Mouse (Mus musculus) limb, embryonic 11.5 days (tissue): ENCODE data around the gene Gata5. TPM values are rescaled to one million over a fixed set of nuclear protein-coding genes. Genes with fewer than 3 reads are reported as not detected.

ENCODE experiments used
- ATAC-seq: fragments of 200-750 bp; cut with Nextera tagmentation; 2 replicates; pipeline ENCODE4 v1.8.0; 2017; ENCODE audit warnings: low read depth; ENCODE audit not compliant: insufficient number of reproducible peaks, low FRiP score, low TSS enrichment
- DNase-seq: peaks from one replicate; pipeline ENCODE4 v3.0.0-alpha.2; 2015; ENCODE audit warnings: low spot score
- H3K27ac ChIP-seq: fragments of 300-500 bp; sonication (generic); replicated peaks from 2 replicates; pipeline ENCODE4 v1.5.1; 2014; ENCODE audit warnings: low read depth, mild to moderate bottlenecking, low read length
- H3K27me3 ChIP-seq: fragments of 300-500 bp; sonication (generic); 2 replicates; pipeline ENCODE4 v1.6.1; 2014; ENCODE audit warnings: mild to moderate bottlenecking, low read length, mixed read lengths; ENCODE audit not compliant: control insufficient read depth, insufficient read depth
- H3K36me3 ChIP-seq: fragments of 300-500 bp; sonication (generic); 2 replicates; pipeline ENCODE4 v1.6.1; 2014; ENCODE audit warnings: mild to moderate bottlenecking, low read length, moderate library complexity, mixed read lengths; ENCODE audit not compliant: control insufficient read depth, insufficient read depth
- H3K4me1 ChIP-seq: fragments of 300-500 bp; sonication (generic); 2 replicates; pipeline ENCODE4 v1.6.1; 2014; ENCODE audit warnings: low read length, mixed read lengths; ENCODE audit not compliant: control insufficient read depth, insufficient read depth
- H3K4me2 ChIP-seq: fragments of 300-500 bp; sonication (generic); 2 replicates; pipeline ENCODE4 v1.6.1; 2014; ENCODE audit warnings: low read depth, mild to moderate bottlenecking, moderate library complexity; ENCODE audit not compliant: severe bottlenecking
- H3K4me3 ChIP-seq: fragments of 300-500 bp; sonication (generic); 2 replicates; pipeline ENCODE4 v1.5.1; 2014; ENCODE audit warnings: low read depth, low read length
- H3K9ac ChIP-seq: fragments of 300-500 bp; sonication (generic); 2 replicates; pipeline ENCODE4 v1.6.1; 2014; ENCODE audit warnings: mild to moderate bottlenecking, low read length
- H3K9me3 ChIP-seq: fragments of 300-500 bp; sonication (generic); 2 replicates; pipeline ENCODE4 v1.6.1; 2016; ENCODE audit warnings: low read length; ENCODE audit not compliant: control insufficient read depth
- WGBS: fragments of 180-500 bp; shearing (Covaris S2); extraction: QIAGEN DNeasy Blood & Tissue Kit; methylation state at CpG from one replicate; pipeline ENCODE4 v1.1.7; 2014; 5-methylcytosine and 5-hydroxymethylcytosine counted together
- polyA plus RNA-seq: library from polyadenylated mRNA; unstranded; fragments of >200 nt; fragmentation: Nextera tagmentation; extraction: Ambion mirVana; gene quantifications from 2 replicates; pipeline ENCODE4 v1.2.1, GENCODE M21; 2014

Gene Gata5
- polyA plus RNA-seq, 1 experiment from 2014 or later: 0.29 TPM

DNA sequence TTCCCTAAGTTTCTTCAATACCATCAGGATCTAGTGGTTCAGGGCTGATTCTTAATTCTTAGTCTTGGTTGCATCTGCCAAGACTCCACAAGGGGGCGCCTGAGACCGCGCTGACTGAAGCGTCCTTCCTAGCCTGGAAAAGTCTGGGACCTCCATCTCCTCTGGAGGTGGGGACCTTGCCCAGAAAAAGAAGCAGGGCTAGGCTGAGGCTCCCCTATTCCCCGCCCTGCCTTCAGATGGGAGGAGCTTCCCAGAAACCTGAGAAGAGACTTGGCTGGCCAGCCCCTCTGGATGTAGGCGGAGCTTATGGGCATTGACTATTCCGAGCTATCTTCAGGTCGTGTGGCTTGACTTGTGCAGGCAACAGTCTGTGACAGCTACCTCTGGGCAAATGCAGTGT lies 58.7 kb downstream of the Gata5 start:
- no peak overlapping the region for H3K9ac ChIP-seq
- H3K4me3 ChIP-seq: no peak overlapping the region
- H3K27ac ChIP-seq: no peak overlapping the region
- DNase-seq (peak; percentile 94), ATAC-seq (peak; percentile 49)
- peaks cover 12% of the 10 kb centered on the region for H3K4me1 ChIP-seq
- H3K4me2 ChIP-seq: peak overlapping the region; percentile 16; the same call in 1 of the 2 replicates
- WGBS: 1% methylated on average over 8 of the region's 8 CpGs
- 0 out of 2 replicates have a peak, but pooled peaks cover 2% of the 10 kb centered on the region for H3K36me3 ChIP-seq
- H3K27me3 ChIP-seq: no peaks in the 10 kb centered on the region
- H3K9me3 ChIP-seq: no peaks in the 10 kb centered on the region

Other genes starting within 250 kb of the Gata5 start
- 0.12 and 0.21 TPM in 2 replicates for gene Hrh3, start 230.2 kb downstream of the Gata5 start, polyA plus RNA-seq
- 29.8 and 30.5 TPM in 2 replicates for gene Osbpl2, start 215.4 kb downstream of the Gata5 start, polyA plus RNA-seq
- gene Adrm1, start 163.2 kb downstream of the Gata5 start, polyA plus RNA-seq: 187 and 191 TPM in 2 replicates
- gene Lama5, start 108.8 kb downstream of the Gata5 start, polyA plus RNA-seq: 12.5 and 14.1 TPM in 2 replicates
- 641 and 643 TPM in 2 replicates for gene Rps21, start 77.3 kb downstream of the Gata5 start, polyA plus RNA-seq
- gene Cables2, start 61.2 kb downstream of the Gata5 start, polyA plus RNA-seq: 15.8 and 18.0 TPM in 2 replicates
- gene Rbbp8nl, start 44.8 kb downstream of the Gata5 start, polyA plus RNA-seq: 0.40 and 0.75 TPM in 2 replicates
- gene Slco4a1, start 121.5 kb upstream of the Gata5 start, polyA plus RNA-seq: 1.5 and 1.9 TPM in 2 replicates
- gene Ntsr1, start 165.3 kb upstream of the Gata5 start, polyA plus RNA-seq: not detected in 2 replicates
- 35.6 and 36.7 TPM in 2 replicates for gene Mrgbp, start 246.6 kb upstream of the Gata5 start, polyA plus RNA-seq